Mouse (Mus musculus) Patski (cell line): Measurements from ENCODE around the gene Rbpj. TPM values are rescaled to one million over a fixed set of nuclear protein-coding genes. Genes with fewer than 3 reads are reported as not detected.

Source experiments
- ATAC-seq: fragments of 100-300 bp; one replicate; pipeline ENCODE4 v1.8.0; 2021
- CTCF ChIA-PET: fragments of 350-600 bp; sonication (Branson Sonifier 250); formaldehyde crosslinking; loops from one replicate; lab custom pipeline; 2022; ENCODE audit warnings: inconsistent platforms; lab: Charles Lee
- POLR2A ChIA-PET: fragments of 350-600 bp; sonication (Branson Sonifier 250); formaldehyde crosslinking; loops from one replicate; lab custom pipeline; 2022; ENCODE audit warnings: antibody characterized with exemption, inconsistent platforms; lab: Charles Lee
- DNase-seq: peaks from one replicate; pipeline ENCODE4 v3.0.0-alpha.2; 2011; ENCODE audit warnings: low read depth, low spot score
- H3K27me3 ChIP-seq: fragments of 371-371 bp; one replicate; pipeline ENCODE4 v1.5.1; 2021
- CTCF ChIP-seq: fragments of 100-300 bp; IDR thresholded peaks from one replicate; pipeline ENCODE4 v1.5.1; 2021
- in situ Hi-C: fragments of 300-500 bp; cut with MboI; formaldehyde crosslinking; loops from 3 replicates; pipeline ENCODE4 v1.11.1; 2018; ENCODE audit warnings: low pct_unique_long_range_greater_than_20kb, mixed read lengths
- polyA plus RNA-seq: library from polyadenylated mRNA; unstranded; gene quantifications from one replicate; pipeline ENCODE4 v1.2.3, GENCODE M21; 2021

Gene Rbpj
- polyA plus RNA-seq, 1 experiment from 2014 or later, result 64.2 TPM

GRCm38 (mm10) chr5:53439655-53440054, 26.3 kb upstream of the Rbpj start:
- ChIA-PET CTCF (interaction anchor here (1.4 kb wide), 1 partner anchor 8 kb away, joined by 4 read pairs; no protein-coding TSS in a partner anchor), POLR2A (interaction anchor here (1.1 kb wide), 1 partner anchor 10 kb away, joined by 3 read pairs; no protein-coding TSS in a partner anchor)
- in situ Hi-C loops, result no loop called here
- no peak for DNase-seq
- no peak for TF ChIP-seq CTCF
- H3K27me3 ChIP-seq, result no peaks in the 10 kb centered on the region
- ATAC-seq, result no peak

- ChIA-PET CTCF (interaction anchor here (0.9 to 2.6 kb wide), 7 partner anchors 12 to 150 kb away, joined by 3 to 9 read pairs (median 4); no protein-coding TSS in a partner anchor), POLR2A (no interaction called here)
- DNase-seq, result no peak
- ATAC-seq, result peak; percentile 72
- no peaks in the 10 kb centered on the region for H3K27me3 ChIP-seq
- in situ Hi-C loops, result no loop called here
- peak; percentile 63 for TF ChIP-seq CTCF
These were observed 21.9 kb upstream of the Rbpj start for GRCm38 (mm10) chr5:53444030-53444429.

GRCm38 (mm10) chr5:53450945-53451344, 15.0 kb upstream of the Rbpj start:
- CTCF ChIA-PET, result interaction anchor here (0.8 kb wide), 1 partner anchor 54 kb away, joined by 3 read pairs; no protein-coding TSS in a partner anchor
- no peak for TF ChIP-seq CTCF
- H3K27me3 ChIP-seq, result no peaks in the 10 kb centered on the region
- in situ Hi-C loops, result no loop called here
- DNase-seq (no peak), ATAC-seq (no peak)
- POLR2A ChIA-PET, result no interaction called here

GRCm38 (mm10) chr5:53451829-53452228, 14.1 kb upstream of the Rbpj start:
- in situ Hi-C loops, result no loop called here
- H3K27me3 ChIP-seq, result no peaks in the 10 kb centered on the region
- no peak for DNase-seq
- no peak for ATAC-seq
- POLR2A ChIA-PET, result no interaction called here
- CTCF ChIA-PET, result interaction anchor here (1.1 kb wide), 1 partner anchor 9 kb away, joined by 3 read pairs; no protein-coding TSS in a partner anchor
- no peak for TF ChIP-seq CTCF

GRCm38 (mm10) chr5:53452920-53453319, 13.0 kb upstream of the Rbpj start:
- H3K27me3 ChIP-seq, result no peaks in the 10 kb centered on the region
- no peak for DNase-seq
- no peak for ATAC-seq
- in situ Hi-C loops, result no loop called here
- ChIA-PET POLR2A (no interaction called here), CTCF (no interaction called here)
- no peak for TF ChIP-seq CTCF

- no peak for TF ChIP-seq CTCF
- POLR2A ChIA-PET, result no interaction called here
- CTCF ChIA-PET, result no interaction called here
These were observed 11.2 kb upstream of the Rbpj start for GRCm38 (mm10) chr5:53454706-53455105.

GRCm38 (mm10) chr5:53455459-53455858, 10.5 kb upstream of the Rbpj start:
- no peaks in the 10 kb centered on the region for H3K27me3 ChIP-seq
- DNase-seq (no peak), ATAC-seq (no peak)
- CTCF ChIA-PET, result interaction anchor here (1.0 kb wide), 1 partner anchor 139 kb away, joined by 3 read pairs; no protein-coding TSS in a partner anchor
- in situ Hi-C loops, result no loop called here
- POLR2A ChIA-PET, result no interaction called here
- no peak for TF ChIP-seq CTCF

More at GRCm38 (mm10) chr5:53454706-53455105, 11.2 kb upstream of the Rbpj start:
- ATAC-seq (no peak), DNase-seq (no peak)
- no peaks in the 10 kb centered on the region for H3K27me3 ChIP-seq
- in situ Hi-C loops, result no loop called here

GRCm38 (mm10) chr5:53460196-53460595, 5.8 kb upstream of the Rbpj start:
- ATAC-seq (peak; percentile 42), DNase-seq (no peak)
- H3K27me3 ChIP-seq, result no peaks in the 10 kb centered on the region
- in situ Hi-C loops, result no loop called here
- no peak for TF ChIP-seq CTCF
- ChIA-PET POLR2A (interaction anchor here (0.6 kb wide), 1 partner anchor 1904 kb away, joined by 5 read pairs; no protein-coding TSS in a partner anchor), CTCF (interaction anchor here (0.8 to 2.1 kb wide), 2 partner anchors 27 to 134 kb away, joined by 3 to 4 read pairs; no protein-coding TSS in a partner anchor)

GRCm38 (mm10) chr5:53463098-53464018, 2.6 kb upstream of the Rbpj start:
- POLR2A ChIA-PET, result interaction anchor here (0.9 kb wide), 1 partner anchor 126 kb away, joined by 3 read pairs; no protein-coding TSS in a partner anchor
- TF ChIP-seq CTCF, result no peak
- no peaks in the 10 kb centered on the region for H3K27me3 ChIP-seq
- DNase-seq (peak; percentile 74), ATAC-seq (peak; percentile 80)
- CTCF ChIA-PET, result interaction anchor here (1.0 to 2.3 kb wide), 6 partner anchors 31 to 89 kb away, joined by 3 to 7 read pairs (median 4); no protein-coding TSS in a partner anchor
- in situ Hi-C loops, result no loop called here

- ATAC-seq (no peak), DNase-seq (no peak)
- CTCF ChIA-PET, result no interaction called here
- POLR2A ChIA-PET, result no interaction called here
- in situ Hi-C loops, result no loop called here
- H3K27me3 ChIP-seq, result no peaks in the 10 kb centered on the region
- no peak for TF ChIP-seq CTCF
These were observed 726 bp downstream of the Rbpj start for GRCm38 (mm10) chr5:53466422-53467333.
